Mouse (Mus musculus) embryonic facial prominence, embryonic 11.5 days (tissue): ENCODE data around the gene Olfr1248. TPM values are rescaled to one million over a fixed set of nuclear protein-coding genes. Genes with fewer than 3 reads are reported as not detected.
"Not testable (repeated sequence)": the region's sequence is repeated elsewhere in the genome, so short reads cannot be mapped to it uniquely, and the experiment has no call there.

Source experiments
- ATAC-seq: fragments of 200-750 bp; cut with Nextera tagmentation; replicated peaks from 2 replicates; pipeline ENCODE4 v1.8.0; 2017; ENCODE audit warnings: low read depth; ENCODE audit not compliant: insufficient number of reproducible peaks, low FRiP score, low TSS enrichment
- DNase-seq: peaks from one replicate; pipeline ENCODE4 v3.0.0-alpha.2; 2015; ENCODE audit warnings: low spot score
- H3K27ac ChIP-seq: fragments of 300-500 bp; sonication (generic); replicated peaks from 2 replicates; pipeline ENCODE4 v1.5.1; 2014; ENCODE audit warnings: mild to moderate bottlenecking, low read depth, low read length, control low read depth
- H3K27me3 ChIP-seq: fragments of 300-500 bp; sonication (generic); 2 replicates; pipeline ENCODE4 v1.6.1; 2014; ENCODE audit warnings: mild to moderate bottlenecking, low read length, moderate library complexity, mixed read lengths; ENCODE audit not compliant: control insufficient read depth, insufficient read depth
- H3K36me3 ChIP-seq: fragments of 300-500 bp; sonication (generic); replicated peaks from 2 replicates; pipeline ENCODE4 v1.6.1; 2014; ENCODE audit warnings: low read depth, mild to moderate bottlenecking, low read length, moderate library complexity, mixed read lengths; ENCODE audit not compliant: control insufficient read depth, insufficient read depth
- H3K4me1 ChIP-seq: fragments of 300-500 bp; sonication (generic); 2 replicates; pipeline ENCODE4 v1.6.1; 2014; ENCODE audit warnings: low read length, mixed read lengths; ENCODE audit not compliant: control insufficient read depth, insufficient read depth
- H3K4me2 ChIP-seq: fragments of 300-500 bp; sonication (generic); 2 replicates; pipeline ENCODE4 v1.6.1; 2014; ENCODE audit warnings: low read depth, mild to moderate bottlenecking, control low read depth, low read length, moderate library complexity
- H3K4me3 ChIP-seq: fragments of 300-500 bp; sonication (generic); 2 replicates; pipeline ENCODE4 v1.5.1; 2014; ENCODE audit warnings: low read depth, low read length, control low read depth
- H3K9ac ChIP-seq: fragments of 300-500 bp; sonication (generic); replicated peaks from 2 replicates; pipeline ENCODE4 v1.6.1; 2014; ENCODE audit warnings: mild to moderate bottlenecking, control low read depth, low read length
- H3K9me3 ChIP-seq: fragments of 300-500 bp; sonication (generic); replicated peaks from 2 replicates; pipeline ENCODE4 v1.6.1; 2016; ENCODE audit warnings: mild to moderate bottlenecking, low read length, inconsistent platforms, mixed read lengths; ENCODE audit not compliant: control insufficient read depth
- WGBS: fragments of 180-500 bp; shearing (Covaris S2); extraction: QIAGEN DNeasy Blood & Tissue Kit; methylation state at CpG from one replicate; pipeline ENCODE4 v1.1.7; 2014; 5-methylcytosine and 5-hydroxymethylcytosine counted together
- polyA plus RNA-seq: library from polyadenylated mRNA; unstranded; fragments of >200 nt; fragmentation: Nextera tagmentation; extraction: Ambion mirVana; gene quantifications from 2 replicates; pipeline ENCODE4 v1.2.1, GENCODE M21; 2014

Gene Olfr1248
- not detected in 2 replicates for polyA plus RNA-seq

DNA sequence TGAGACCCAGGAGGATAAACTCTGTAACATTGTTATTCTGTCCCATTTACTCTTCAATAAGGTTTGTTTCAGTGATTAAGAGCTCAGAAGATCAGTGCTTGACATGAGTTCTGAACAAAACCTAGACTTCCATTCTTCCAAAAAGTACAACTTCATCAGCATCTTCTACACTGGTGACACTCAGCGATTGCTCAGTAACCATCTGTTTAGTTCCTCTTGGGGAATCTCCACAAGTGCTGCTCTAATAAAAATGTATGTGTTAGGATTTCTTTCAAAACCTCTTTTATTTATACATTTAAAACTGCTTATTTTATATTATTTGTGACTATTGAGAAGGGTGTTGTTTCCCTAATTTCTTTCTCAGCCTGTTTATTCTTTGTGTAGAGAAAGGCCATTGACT lies at the start of gene Olfr1248:
TSS of gene Olfr1248 (minus strand) at position 101 of the 400 bp plus-strand sequence.
- not testable (repeated sequence) for ATAC-seq, H3K36me3 ChIP-seq, H3K27ac ChIP-seq, H3K4me1 ChIP-seq, H3K4me3 ChIP-seq, H3K9me3 ChIP-seq, DNase-seq, H3K4me2 ChIP-seq, H3K9ac ChIP-seq, H3K27me3 ChIP-seq
- WGBS = 90% methylated on average over 1 of the region's 1 CpGs

DNA sequence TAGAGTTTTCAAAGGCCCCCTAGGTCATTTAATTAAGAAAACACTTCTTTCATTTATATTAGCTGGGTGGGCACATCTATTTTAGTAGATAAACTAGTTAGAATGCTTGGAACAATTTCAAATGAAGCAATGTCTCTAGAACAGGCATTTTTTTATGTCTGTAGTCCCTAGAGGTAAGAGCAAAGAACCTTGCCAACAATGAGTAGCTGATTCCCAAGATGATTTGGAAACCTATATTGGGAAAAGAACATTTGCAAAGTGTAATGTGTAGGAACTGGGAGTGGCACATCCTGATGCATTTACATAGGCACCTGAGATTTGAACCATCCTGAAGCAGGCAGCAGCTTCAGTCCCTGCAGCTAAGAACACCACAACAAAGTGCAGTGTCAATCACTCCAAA lies 43.3 kb upstream of the Olfr1248 start, which contains the start of gene Olfr1250:
TSS of gene Olfr1250 (minus strand) at position 101 of the 400 bp plus-strand sequence.
- H3K9ac ChIP-seq = no peak within 1 kb of the TSS
- H3K4me1 ChIP-seq = no peaks in the 10 kb centered on the region
- no peak for DNase-seq

DNA sequence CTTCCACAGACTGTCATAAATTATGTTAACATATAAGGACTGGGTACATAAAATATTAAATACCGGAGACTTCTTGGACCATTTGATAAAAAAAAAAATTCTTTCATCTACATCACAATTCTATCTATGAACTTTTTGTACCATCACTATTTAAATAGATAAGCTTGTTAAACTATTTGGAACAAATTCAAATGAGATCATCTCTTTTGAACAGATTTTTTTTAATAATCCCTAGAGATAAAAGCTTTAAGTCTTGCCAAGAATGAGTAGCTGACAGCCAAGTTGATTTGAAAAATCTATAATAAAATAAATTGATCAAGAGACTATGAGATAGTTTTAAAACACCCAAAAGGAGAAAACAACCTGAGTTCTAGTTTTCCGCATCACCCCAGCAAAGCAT lies 16.8 kb upstream of the Olfr1248 start, which contains the start of gene Olfr1249:
TSS of gene Olfr1249 (minus strand) at position 101 of the 400 bp plus-strand sequence.
- Histone ChIP-seq H3K36me3 (no peaks in the 10 kb centered on the region), H3K4me1 (no peaks in the 10 kb centered on the region), H3K9ac (no peak within 1 kb of the TSS), H3K4me3 (no peak within 1 kb of the TSS), H3K9me3 (no peaks in the 10 kb centered on the region), H3K27ac (no peak within 1 kb of the TSS), H3K27me3 (no peaks in the 10 kb centered on the region), H3K4me2 (no peak within 1 kb of the TSS)
- DNase-seq (no peak), ATAC-seq (no peak)
- 90% methylated on average over 2 of the region's 2 CpGs for WGBS

More for the DNA sequence above, 43.3 kb upstream of the Olfr1248 start, which contains the start of gene Olfr1250:
- Histone ChIP-seq H3K4me3 (no peak within 1 kb of the TSS), H3K27ac (no peak within 1 kb of the TSS), H3K9me3 (no peaks in the 10 kb centered on the region), H3K4me2 (no peak within 1 kb of the TSS), H3K36me3 (no peaks in the 10 kb centered on the region), H3K27me3 (no peaks in the 10 kb centered on the region)
- no peak for ATAC-seq

DNA sequence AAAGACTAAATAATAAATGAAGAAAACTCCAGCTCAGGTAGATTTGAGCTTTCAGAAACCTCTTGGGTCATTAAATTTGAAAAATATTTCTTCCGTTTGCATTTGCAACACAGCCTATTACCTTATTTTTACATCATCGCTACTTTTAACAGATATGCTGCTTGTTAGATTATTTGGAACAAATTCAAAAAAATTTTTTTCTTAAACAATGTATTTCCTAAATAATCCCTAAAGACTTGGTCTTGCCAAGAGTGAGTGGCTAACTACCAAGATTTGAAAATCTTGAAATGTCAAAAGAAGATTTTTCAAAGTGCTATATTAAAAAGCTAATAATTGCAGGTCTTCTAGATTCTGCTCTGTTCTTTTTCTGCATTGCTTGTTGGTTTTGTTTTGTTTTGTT lies 4.0 kb downstream of the Olfr1248 start, which contains the start of gene Olfr1247:
TSS of gene Olfr1247 (minus strand) at position 101 of the 400 bp plus-strand sequence.
- H3K36me3 ChIP-seq = no peaks in the 10 kb centered on the region
- H3K9ac ChIP-seq = no peak within 1 kb of the TSS
- DNase-seq = no peak
- H3K4me2 ChIP-seq = no peak within 1 kb of the TSS
- H3K27ac ChIP-seq = no peak within 1 kb of the TSS
- no peak within 1 kb of the TSS for H3K4me3 ChIP-seq
- H3K27me3 ChIP-seq = no peaks in the 10 kb centered on the region
- H3K4me1 ChIP-seq = no peaks in the 10 kb centered on the region
- no peak for ATAC-seq
- WGBS = 91% methylated on average over 2 of the region's 2 CpGs
- H3K9me3 ChIP-seq = no peaks in the 10 kb centered on the region

DNA sequence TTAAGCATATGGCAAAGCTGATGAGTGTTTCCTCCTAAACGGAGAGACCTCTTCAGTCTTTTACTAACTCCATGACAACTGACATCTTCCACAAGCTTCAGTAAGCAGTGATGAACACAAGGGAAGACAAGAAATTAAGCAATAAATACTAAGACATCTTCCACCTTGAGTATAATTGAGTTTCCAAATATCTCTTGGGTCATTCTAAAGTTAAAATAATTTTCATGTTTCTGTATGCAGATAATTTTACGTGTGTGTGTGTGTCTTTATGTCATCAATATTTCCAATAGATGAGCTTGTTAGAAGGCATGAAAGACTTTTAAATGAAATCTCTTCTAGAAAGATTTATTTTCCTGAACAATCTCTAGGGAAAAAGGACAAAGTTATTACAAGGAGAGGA lies 25.0 kb downstream of the Olfr1248 start, which contains the start of gene Olfr1246:
TSS of gene Olfr1246 (minus strand) at position 101 of the 400 bp plus-strand sequence.
- Histone ChIP-seq H3K4me3 (no peak within 1 kb of the TSS), H3K27me3 (no peaks in the 10 kb centered on the region), H3K9ac (no peak within 1 kb of the TSS), H3K27ac (no peak within 1 kb of the TSS), H3K36me3 (no peaks in the 10 kb centered on the region), H3K9me3 (no peaks in the 10 kb centered on the region), H3K4me1 (no peaks in the 10 kb centered on the region), H3K4me2 (no peak within 1 kb of the TSS)
- 83% methylated on average over 2 of the region's 2 CpGs for WGBS
- no peak for DNase-seq
- no peak for ATAC-seq

DNA sequence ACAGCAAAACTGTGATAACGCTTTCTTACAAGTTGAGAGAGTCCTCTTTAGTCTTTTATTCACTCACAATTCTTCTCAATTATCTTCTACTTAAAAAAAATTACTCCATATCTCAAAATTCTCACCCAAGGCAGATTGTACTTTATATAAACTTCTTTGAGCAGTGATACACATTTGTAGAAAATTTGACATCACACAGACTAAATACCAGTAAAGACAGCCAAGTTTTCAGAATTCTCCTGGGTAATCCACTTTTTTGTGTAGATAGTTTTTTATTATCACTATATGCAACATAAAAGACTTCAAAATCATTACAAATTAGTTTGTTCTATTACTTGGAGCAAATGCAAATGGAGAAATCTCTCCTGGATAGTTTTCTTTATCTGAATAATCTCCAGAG lies 39.7 kb downstream of the Olfr1248 start, which contains the start of gene Olfr1245:
TSS of gene Olfr1245 (minus strand) at position 101 of the 400 bp plus-strand sequence.
- no peak within 1 kb of the TSS for H3K4me3 ChIP-seq
- no peak within 1 kb of the TSS for H3K9ac ChIP-seq
- H3K36me3 ChIP-seq = no peaks in the 10 kb centered on the region
- 82% methylated on average over 1 of the region's 1 CpGs for WGBS
- H3K9me3 ChIP-seq = no peaks in the 10 kb centered on the region
- DNase-seq (no peak), ATAC-seq (no peak)
- no peaks in the 10 kb centered on the region for H3K4me1 ChIP-seq
- no peak within 1 kb of the TSS for H3K4me2 ChIP-seq
- no peaks in the 10 kb centered on the region for H3K27me3 ChIP-seq
- H3K27ac ChIP-seq = no peak within 1 kb of the TSS

Other genes starting within 250 kb of the Olfr1248 start
- not detected in 2 replicates for gene Olfr1238, start 208.6 kb downstream of the Olfr1248 start, polyA plus RNA-seq
- not detected in 2 replicates for gene Olfr1239, start 197.8 kb downstream of the Olfr1248 start, polyA plus RNA-seq
- gene Olfr1240, start 175.2 kb downstream of the Olfr1248 start, polyA plus RNA-seq = not detected in 2 replicates
- gene Olfr1241, start 131.1 kb downstream of the Olfr1248 start, polyA plus RNA-seq = not detected in 2 replicates
- not detected in 2 replicates for gene Olfr1242, start 119.9 kb downstream of the Olfr1248 start, polyA plus RNA-seq
- gene Olfr1243, start 86.8 kb downstream of the Olfr1248 start, polyA plus RNA-seq = not detected in 2 replicates
- gene Olfr1245, start 39.8 kb downstream of the Olfr1248 start, polyA plus RNA-seq = not detected in 2 replicates
- gene Olfr1246, start 25.1 kb downstream of the Olfr1248 start, polyA plus RNA-seq = not detected in 2 replicates
- gene Olfr1247, start 4.1 kb downstream of the Olfr1248 start, polyA plus RNA-seq = not detected in 2 replicates
- gene Olfr1249, start 16.7 kb upstream of the Olfr1248 start, polyA plus RNA-seq = not detected in 2 replicates
- gene Olfr1250, start 43.2 kb upstream of the Olfr1248 start, polyA plus RNA-seq = not detected in 2 replicates
- not detected in 2 replicates for gene Olfr1251, start 53.7 kb upstream of the Olfr1248 start, polyA plus RNA-seq
- not detected in 2 replicates for gene Olfr1252, start 106.8 kb upstream of the Olfr1248 start, polyA plus RNA-seq
- not detected in 2 replicates for gene Olfr1253, start 138.8 kb upstream of the Olfr1248 start, polyA plus RNA-seq
- not detected in 2 replicates for gene Olfr1254, start 175.4 kb upstream of the Olfr1248 start, polyA plus RNA-seq
- not detected in 2 replicates for gene Olfr1255, start 193.8 kb upstream of the Olfr1248 start, polyA plus RNA-seq
- not detected in 2 replicates for gene Olfr1256, start 223.3 kb upstream of the Olfr1248 start, polyA plus RNA-seq
- not detected in 2 replicates for gene Olfr48, start 230.0 kb upstream of the Olfr1248 start, polyA plus RNA-seq